Mouse (Mus musculus) NIH3T3 (cell line): ENCODE measurements at regions not wholly inside any gene's neighbourhood (a gene's known extent, or its start where the extent isn't known, plus 50 kb on each side); places are given as distances from the start of the nearest gene placed in this dataset.

Experiments used
- DNase-seq: peaks from one replicate; pipeline ENCODE4 v3.0.0-alpha.2; 2012; ENCODE audit warnings: low read depth

- DNase-seq: no peak
These were observed 63.6 kb upstream of the Klf3 start for GRCm38 (mm10) chr5:64739311-64740261.

- no peak for DNase-seq
These were observed 59.1 kb upstream of the Klf3 start for GRCm38 (mm10) chr5:64744041-64744440.

GRCm38 (mm10) chr5:64744455-64744854 is 58.7 kb upstream of the Klf3 start:
- no peak for DNase-seq

- no peak for DNase-seq
These were observed 55.7 kb upstream of the Klf3 start for GRCm38 (mm10) chr5:64747461-64747860.

- peak; percentile 38 for DNase-seq
These were observed 53.6 kb upstream of the Klf3 start for GRCm38 (mm10) chr5:64749415-64750166.

- no peak for DNase-seq
These were observed 52.8 kb upstream of the Klf3 start for GRCm38 (mm10) chr5:64750406-64750805.

- DNase-seq: peak; percentile 65
These were observed 52.1 kb upstream of the Klf3 start for GRCm38 (mm10) chr5:64750976-64751656.

- peak; percentile 30 for DNase-seq
These were observed 49.9 kb upstream of the Klf3 start for GRCm38 (mm10) chr5:64753142-64753750.
